Mouse (Mus musculus) ES-Bruce4 (cell line): ENCODE data around the gene Fen1. TPM values are rescaled to one million over a fixed set of nuclear protein-coding genes. Genes with fewer than 3 reads are reported as not detected.

ENCODE experiments used
- H3K27ac ChIP-seq: 2 replicates; pipeline ENCODE4 v1.5.1; 2012; ENCODE audit warnings: low read length, inconsistent platforms; ENCODE audit not compliant: insufficient read depth
- H3K27me3 ChIP-seq: 2 replicates; pipeline ENCODE4 v1.6.1; 2012; ENCODE audit warnings: mild to moderate bottlenecking, low read length, inconsistent platforms; ENCODE audit not compliant: control insufficient read depth, poor library complexity, insufficient read depth, severe bottlenecking
- H3K36me3 ChIP-seq: 2 replicates; pipeline ENCODE4 v1.6.1; 2012; ENCODE audit warnings: inconsistent platforms, mild to moderate bottlenecking, low read length, moderate library complexity; ENCODE audit not compliant: control insufficient read depth, poor library complexity, insufficient read depth, severe bottlenecking
- H3K4me1 ChIP-seq: one replicate; pipeline ENCODE4 v1.8.1; 2011; ENCODE audit warnings: low read length; ENCODE audit not compliant: control insufficient read depth, insufficient read depth
- H3K4me3 ChIP-seq: 2 replicates; pipeline ENCODE4 v1.5.1; 2011; ENCODE audit warnings: low read depth, mild to moderate bottlenecking, low read length
- H3K9ac ChIP-seq: 2 replicates; pipeline ENCODE4 v1.6.1; 2012; ENCODE audit warnings: low read depth, mild to moderate bottlenecking, inconsistent platforms; ENCODE audit not compliant: poor library complexity, severe bottlenecking
- H3K9me3 ChIP-seq: replicated peaks from 2 replicates; pipeline ENCODE4 v1.6.1; 2012; ENCODE audit warnings: mild to moderate bottlenecking, low read length, inconsistent platforms; ENCODE audit not compliant: control insufficient read depth, poor library complexity, insufficient read depth, severe bottlenecking
- CTCF ChIP-seq: IDR thresholded peaks from one replicate; pipeline ENCODE4 v1.8.1; 2011; ENCODE audit warnings: low read depth, low read length
- EP300 ChIP-seq: IDR thresholded peaks from 2 replicates; pipeline ENCODE4 v1.6.1; 2011; ENCODE audit warnings: low read depth, low read length; ENCODE audit not compliant: insufficient read depth
- POLR2A ChIP-seq: IDR thresholded peaks from one replicate; pipeline ENCODE4 v1.8.1; 2011; ENCODE audit warnings: low read length; ENCODE audit not compliant: insufficient read depth
- polyA plus RNA-seq: library from polyadenylated mRNA; stranded (reverse); fragments of >200 nt; gene quantifications from 2 replicates; pipeline ENCODE4 v1.2.4, GENCODE M21; 2011; ENCODE audit warnings: low read depth; ENCODE audit not compliant: missing spikeins, insufficient read depth, insufficient read length

The Fen1 gene
- polyA plus RNA-seq, 1 experiment, result 40.5 TPM

- H3K27ac ChIP-seq, result peak overlapping the region; percentile 20; the same call in 1 of the 2 replicates
- H3K36me3 ChIP-seq, result no peaks in the 10 kb centered on the region
- H3K27me3 ChIP-seq, result no peaks in the 10 kb centered on the region
- H3K9me3 ChIP-seq, result no peaks in the 10 kb centered on the region
- peak overlapping the region; percentile 70 for H3K4me3 ChIP-seq
- H3K9ac ChIP-seq, result peak overlapping the region; percentile 65
- TF ChIP-seq POLR2A (no peak), EP300 (no peak), CTCF (no peak)
- H3K4me1 ChIP-seq, result peaks cover 2% of the 10 kb centered on the region
These were observed 36.1 kb upstream of the Fen1 start for GRCm38 (mm10) chr19:10239975-10240653.

- H3K36me3 ChIP-seq, result no peaks in the 10 kb centered on the region
- peaks cover 2% of the 10 kb centered on the region for H3K4me1 ChIP-seq
- no peaks in the 10 kb centered on the region for H3K27me3 ChIP-seq
- H3K27ac ChIP-seq, result no peak overlapping the region
- peak overlapping the region; percentile 70; the same call in 1 of the 2 replicates for H3K4me3 ChIP-seq
- peak overlapping the region; percentile 65; the same call in 1 of the 2 replicates for H3K9ac ChIP-seq
- no peaks in the 10 kb centered on the region for H3K9me3 ChIP-seq
- TF ChIP-seq EP300, result no peak
- TF ChIP-seq POLR2A, result no peak
- no peak for TF ChIP-seq CTCF
These were observed 35.5 kb upstream of the Fen1 start for GRCm38 (mm10) chr19:10239419-10239818.

- no peaks in the 10 kb centered on the region for H3K27me3 ChIP-seq
- H3K9me3 ChIP-seq, result no peaks in the 10 kb centered on the region
- H3K4me1 ChIP-seq, result peaks cover 2% of the 10 kb centered on the region
- no peak overlapping the region for H3K27ac ChIP-seq
- no peak for TF ChIP-seq EP300
- no peak for TF ChIP-seq POLR2A
- TF ChIP-seq CTCF, result no peak
- no peak overlapping the region for H3K9ac ChIP-seq
- no peak overlapping the region for H3K4me3 ChIP-seq
- H3K36me3 ChIP-seq, result no peaks in the 10 kb centered on the region
These were observed 34.5 kb upstream of the Fen1 start for GRCm38 (mm10) chr19:10238477-10238876.

- Histone ChIP-seq H3K36me3 (no peaks in the 10 kb centered on the region), H3K4me3 (no peak overlapping the region), H3K9me3 (no peaks in the 10 kb centered on the region), H3K27ac (no peak overlapping the region), H3K9ac (no peak overlapping the region), H3K27me3 (no peaks in the 10 kb centered on the region), H3K4me1 (peaks cover 13% of the 10 kb centered on the region)
- TF ChIP-seq POLR2A (no peak), EP300 (no peak), CTCF (no peak)
These were observed 32.0 kb upstream of the Fen1 start for GRCm38 (mm10) chr19:10235784-10236565.

- Histone ChIP-seq H3K27ac (peak overlapping the region; percentile 74), H3K4me3 (no peak overlapping the region), H3K9ac (no peak overlapping the region), H3K27me3 (no peaks in the 10 kb centered on the region), H3K4me1 (peaks cover 31% of the 10 kb centered on the region), H3K36me3 (no peaks in the 10 kb centered on the region), H3K9me3 (no peaks in the 10 kb centered on the region)
- no peak for TF ChIP-seq POLR2A
- TF ChIP-seq EP300, result peak; percentile 95
- no peak for TF ChIP-seq CTCF
These were observed 28.5 kb upstream of the Fen1 start for GRCm38 (mm10) chr19:10232327-10233017.
